Mouse (Mus musculus) MEL-GATA-1-ER (cell line): Measurements from ENCODE around the gene AC109138.7.
A peak's percentile ranks its signal among the peaks of the same experiment; 100 is the strongest.

Experiments used
- DNase-seq: peaks from one replicate; pipeline ENCODE4 v3.0.0-alpha.2; 2012; ENCODE audit warnings: low read depth; ENCODE audit errors: extremely low read depth

AC109138.7 gene

GRCm38 (mm10) chr19:4214071-4214770, at the start of gene AC109138.7, which contains the start of gene Clcf1:
AC109138.7 (plus strand) TSS chr19:4214357.
Clcf1 (plus strand) TSS chr19:4214238.
- DNase-seq, result no peak

DNA sequence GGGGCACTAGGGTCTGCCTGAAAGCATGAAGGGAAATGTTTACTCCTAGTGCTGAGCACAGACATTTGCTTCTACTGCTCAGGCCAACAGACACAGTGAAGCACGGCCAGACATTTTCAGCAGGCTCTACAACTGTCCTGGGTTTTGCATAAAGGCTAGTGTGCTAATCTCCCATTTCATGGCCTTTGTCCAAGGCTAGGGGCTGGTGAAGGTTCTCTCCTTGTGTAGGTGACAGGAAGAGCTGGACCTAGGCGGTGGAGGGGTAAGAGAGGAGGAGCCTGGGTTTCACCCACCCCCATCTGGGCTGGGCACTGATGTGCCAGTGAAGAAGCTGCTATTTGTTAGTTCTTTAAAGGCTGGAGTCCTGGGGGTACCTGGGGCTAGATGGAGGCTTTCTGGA, 49.4 kb upstream of the AC109138.7 start:
- DNase-seq, result no peak

DNA sequence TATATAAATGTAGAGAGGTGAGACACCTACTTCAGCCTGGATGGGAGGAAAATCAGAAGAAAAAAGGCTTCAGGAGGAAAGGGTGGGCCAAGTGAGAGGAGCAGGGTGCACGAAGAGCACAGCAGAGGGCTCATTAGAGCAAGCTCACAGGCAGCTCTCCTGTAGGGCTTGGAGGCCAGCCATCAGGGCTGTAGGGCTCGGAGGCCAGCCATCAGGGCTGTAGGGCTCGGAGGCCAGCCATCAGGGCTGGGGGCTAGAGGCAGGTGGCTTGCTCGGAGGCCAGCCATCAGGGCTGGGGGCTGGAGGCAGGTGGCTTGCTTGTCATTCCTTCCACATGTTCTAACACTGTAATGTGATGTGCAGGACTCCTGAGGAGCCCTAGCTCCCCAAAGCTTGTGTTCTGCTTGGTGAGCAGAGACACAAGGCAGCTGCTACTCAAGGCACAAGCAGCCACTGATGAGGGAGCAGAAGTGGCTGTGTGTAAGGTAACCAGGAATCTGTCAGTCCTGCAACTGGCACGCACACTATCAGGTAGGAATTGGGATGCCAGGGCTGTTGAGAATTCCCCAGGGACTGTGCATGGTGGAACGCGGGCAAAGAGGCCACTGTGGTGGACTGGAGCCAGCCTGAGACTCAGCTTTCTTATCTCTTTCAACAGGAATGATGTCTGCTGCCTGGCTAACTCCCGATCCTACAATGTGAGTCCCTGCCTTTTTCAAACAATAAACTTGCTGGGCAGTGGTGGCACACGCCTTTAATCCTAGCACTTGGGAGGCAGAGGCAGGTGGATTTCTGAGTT, 47.3 kb upstream of the AC109138.7 start:
- DNase-seq, result no peak

DNA sequence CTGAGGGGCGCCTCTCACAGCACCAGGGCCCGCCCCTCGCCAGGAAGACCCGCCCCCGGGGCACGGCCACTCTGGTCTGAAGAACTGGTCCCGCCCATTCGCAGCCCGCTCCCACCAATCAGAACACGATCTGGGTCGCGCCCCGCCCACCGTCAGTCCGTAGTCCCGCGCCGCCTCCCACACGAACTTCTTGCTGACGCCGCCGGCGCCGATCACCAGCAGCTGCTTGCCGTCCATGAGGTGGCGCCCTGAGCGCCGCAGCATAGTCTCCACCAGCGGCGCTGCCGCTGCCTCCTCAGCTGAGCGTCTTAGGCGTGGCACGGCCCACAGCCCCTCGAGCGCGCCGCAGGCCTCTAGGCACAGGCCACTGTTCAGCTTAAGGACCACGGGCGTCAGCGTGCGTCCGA, 44.8 kb upstream of the AC109138.7 start:
- peak; percentile 91 for DNase-seq

DNA sequence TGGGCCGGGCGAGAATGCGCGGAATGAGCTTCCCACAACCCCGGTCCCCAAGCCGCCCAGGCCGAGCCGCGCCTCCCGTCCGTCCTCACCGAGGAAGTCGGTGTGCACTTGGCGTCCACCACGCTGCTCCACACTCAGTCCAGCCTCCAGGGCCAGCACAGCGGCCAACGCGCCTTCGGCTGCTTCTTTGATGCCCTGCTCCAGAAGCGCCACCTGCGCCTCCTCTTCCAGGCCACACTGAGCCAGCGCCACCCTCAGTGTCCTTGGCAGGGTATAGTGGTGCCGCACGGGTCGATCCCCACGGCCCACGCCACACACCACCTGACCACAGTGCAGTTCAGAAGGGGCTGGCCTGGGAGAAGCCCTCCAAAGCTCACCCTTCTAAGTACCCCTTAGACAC, 44.3 kb upstream of the AC109138.7 start:
- no peak for DNase-seq

DNA sequence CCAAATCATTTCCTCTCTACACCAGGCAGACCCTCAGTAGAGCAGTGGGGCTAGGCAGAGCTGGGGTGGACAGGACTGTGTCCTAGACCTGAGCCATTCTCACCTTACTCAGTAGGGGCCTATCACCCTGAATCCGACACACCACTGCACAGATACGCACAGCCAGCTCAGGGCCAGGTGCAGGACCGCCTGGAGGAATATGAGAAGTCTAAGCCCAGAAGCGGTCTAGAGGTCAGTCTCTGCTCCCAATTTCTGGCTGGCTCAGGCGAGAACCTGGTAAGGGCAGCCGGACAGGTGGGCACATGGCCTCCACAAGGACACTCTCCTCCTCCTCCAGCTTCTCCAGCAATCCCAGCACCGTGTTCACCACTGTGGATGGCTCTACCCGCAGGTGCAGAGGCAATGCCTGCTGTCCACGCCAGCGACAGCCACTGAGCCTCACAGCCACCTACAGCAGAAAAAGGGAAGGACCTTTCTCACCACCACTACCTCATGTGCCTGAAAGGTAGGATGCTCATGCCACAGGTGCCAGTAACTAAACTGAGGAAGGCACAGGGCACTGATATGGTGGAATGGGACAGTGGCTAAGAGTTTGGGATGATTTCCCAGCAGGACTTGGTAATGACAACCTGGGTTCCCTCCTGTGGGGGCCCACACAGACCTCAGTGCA, 43.3 kb upstream of the AC109138.7 start:
- DNase-seq, result no peak

- DNase-seq, result no peak
Observed at GRCm38 (mm10) chr19:4171393-4172290, 42.5 kb upstream of the AC109138.7 start.

- no peak for DNase-seq
Observed at GRCm38 (mm10) chr19:4172925-4173324, 41.2 kb upstream of the AC109138.7 start.

- no peak for DNase-seq
Observed at GRCm38 (mm10) chr19:4175368-4175947, 38.7 kb upstream of the AC109138.7 start, which contains the start of gene Carns1. Carns1 (minus strand) TSS chr19:4175479.

DNA sequence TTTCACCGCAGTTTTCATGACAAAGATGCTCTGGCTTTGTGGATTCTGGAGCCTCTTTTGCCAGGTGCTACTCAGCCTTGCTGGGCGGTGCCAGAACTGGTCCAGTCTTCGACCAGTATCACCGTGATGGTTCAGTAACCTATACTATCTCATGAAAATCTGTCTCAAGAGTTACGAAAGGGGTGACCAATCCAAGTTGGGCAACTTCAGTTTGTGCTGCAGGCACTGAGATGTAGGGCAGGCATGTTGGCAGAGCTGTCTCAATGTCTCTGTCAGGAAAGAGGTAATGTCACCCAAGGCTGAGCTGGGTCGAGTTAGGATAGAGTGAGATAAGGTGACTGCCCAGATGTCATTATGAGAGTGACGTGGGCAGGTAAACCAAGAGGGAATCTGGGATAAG, 33.7 kb upstream of the AC109138.7 start:
- no peak for DNase-seq

DNA sequence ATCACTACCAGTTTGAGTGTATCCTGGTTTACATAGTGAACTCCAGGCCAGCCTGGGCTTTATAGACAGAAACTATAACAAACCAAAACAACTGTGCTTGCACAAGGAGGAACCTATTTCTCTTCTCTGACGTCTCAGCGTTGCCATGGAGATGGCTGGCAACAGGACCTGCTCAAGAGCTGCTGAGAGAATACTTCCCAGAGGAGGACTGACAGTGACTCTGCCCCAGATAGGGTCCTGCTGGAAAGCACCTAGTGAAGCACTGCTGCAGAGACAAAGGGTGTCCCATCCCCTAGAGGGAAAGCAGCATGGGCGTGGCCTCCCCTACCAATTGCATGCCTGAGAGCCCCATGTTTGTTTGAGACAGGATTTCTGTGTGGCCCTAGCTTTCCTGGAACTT, 32.3 kb upstream of the AC109138.7 start:
- DNase-seq, result no peak

DNA sequence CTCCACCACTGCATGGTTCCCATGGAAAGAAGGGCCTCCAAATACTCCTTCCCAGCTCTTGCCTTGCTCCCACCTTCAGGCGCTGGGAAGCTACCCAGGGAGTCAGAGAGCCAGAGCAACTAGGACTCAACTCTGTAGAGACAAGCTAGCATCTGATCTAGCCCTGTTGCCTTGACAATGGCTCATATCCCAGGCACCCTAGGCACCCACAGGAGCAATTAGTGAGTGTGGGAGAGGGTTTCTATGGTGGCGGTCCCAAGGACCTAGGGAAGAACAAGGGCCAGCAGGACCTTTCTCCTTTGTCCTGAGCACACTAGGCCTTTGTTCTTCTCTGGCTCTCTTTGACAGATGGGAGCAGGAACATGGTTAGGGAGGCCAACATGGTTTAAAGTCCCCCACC, 30.5 kb upstream of the AC109138.7 start:
- DNase-seq, result no peak

DNA sequence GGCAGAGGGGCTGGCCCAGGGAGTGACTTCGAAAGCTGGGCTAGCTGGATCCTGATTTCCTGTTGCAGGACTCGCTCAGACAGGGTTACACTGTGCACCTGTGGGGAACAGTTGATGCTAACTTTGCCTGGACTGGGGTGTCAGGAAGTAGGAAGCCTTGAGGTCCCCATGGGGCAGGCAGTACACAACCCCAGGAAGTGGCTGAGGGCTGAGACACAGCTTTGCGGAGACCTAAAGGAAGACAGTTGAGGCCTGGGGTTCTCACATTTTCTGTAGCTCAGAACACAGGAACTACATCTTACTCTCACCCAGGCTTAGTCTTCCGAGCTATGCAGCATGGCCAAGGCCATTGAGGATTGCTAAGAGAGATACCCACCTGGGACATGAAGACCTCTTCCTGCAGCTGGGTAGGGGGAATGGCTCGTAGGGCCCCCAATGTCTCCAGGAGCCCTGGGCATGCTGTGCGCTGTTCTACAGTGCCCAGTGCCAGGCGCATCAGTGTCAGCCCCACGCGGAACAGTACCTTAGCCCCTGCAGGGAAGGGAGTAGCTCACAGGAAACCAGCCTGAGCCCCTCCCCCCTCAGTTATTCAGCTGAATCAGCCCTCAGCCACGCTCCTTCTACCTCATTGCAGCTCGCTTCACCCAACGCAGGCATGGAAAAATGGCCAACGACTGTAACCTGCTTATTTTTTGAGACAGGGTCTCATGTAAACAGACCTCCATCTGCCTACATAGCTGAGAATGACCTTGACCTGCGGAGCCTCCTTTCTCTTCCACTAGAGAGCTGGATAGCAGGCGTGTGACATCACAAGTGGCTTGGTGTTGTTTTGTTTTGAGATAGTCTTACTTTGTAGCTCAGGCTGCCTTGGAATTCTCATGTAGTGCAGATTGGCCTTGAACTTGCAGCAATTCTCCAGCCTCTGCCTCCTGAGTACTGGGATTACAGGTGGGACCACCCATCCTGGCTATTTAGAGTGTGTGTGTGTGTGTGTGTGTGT, 28.9 kb upstream of the AC109138.7 start:
- no peak for DNase-seq

GRCm38 (mm10) chr19:4187303-4187702, 26.9 kb upstream of the AC109138.7 start:
- no peak for DNase-seq

- DNase-seq, result no peak
Observed at GRCm38 (mm10) chr19:4189051-4189620, 25.0 kb upstream of the AC109138.7 start.

- no peak for DNase-seq
Observed at GRCm38 (mm10) chr19:4190831-4191334, 23.3 kb upstream of the AC109138.7 start, which contains the start of gene Tbc1d10c. Tbc1d10c (minus strand) TSS chr19:4191284.

DNA sequence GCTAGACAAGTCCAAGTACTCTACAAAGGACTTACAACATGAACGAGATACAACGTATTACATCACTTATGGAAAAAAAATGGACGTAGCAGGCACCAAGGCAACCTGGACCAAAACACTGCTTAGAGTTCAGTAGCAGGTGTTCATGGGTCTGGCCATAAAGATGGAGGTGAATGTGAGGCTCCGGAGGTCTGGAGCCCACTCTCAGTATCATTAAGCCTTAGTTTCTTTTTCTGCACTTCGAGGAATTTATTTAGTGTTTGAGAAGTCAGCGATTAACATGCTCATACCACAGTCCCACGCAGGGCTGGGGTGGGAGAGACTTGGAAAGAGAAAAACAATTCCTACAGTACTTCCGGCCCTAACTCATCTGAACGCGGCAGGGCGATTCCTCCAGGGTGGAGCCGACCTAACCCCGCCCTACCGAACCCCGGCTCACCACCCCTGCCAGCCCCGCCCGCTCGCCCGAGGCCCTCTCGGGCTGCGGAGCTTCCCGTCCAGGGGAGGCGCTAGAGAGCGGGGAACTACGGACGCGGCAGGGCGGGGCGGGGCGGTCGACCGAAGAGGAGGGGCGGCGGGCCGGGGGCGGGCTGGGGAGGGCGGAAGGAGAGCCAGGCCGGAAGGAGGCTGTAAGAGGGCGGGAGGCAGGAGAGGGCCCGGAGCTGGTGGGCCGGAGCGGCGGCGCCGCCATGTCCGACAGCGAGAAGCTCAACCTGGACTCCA, 22.5 kb upstream of the AC109138.7 start, which contains the start of gene Ppp1ca:
Gene Ppp1ca (plus strand): TSS at position 538 of the 723 bp plus-strand sequence.
- DNase-seq, result peak; percentile 68
